Mouse (Mus musculus): ENCODE results near the gene Anks1.

Anks1 gene

DNA sequence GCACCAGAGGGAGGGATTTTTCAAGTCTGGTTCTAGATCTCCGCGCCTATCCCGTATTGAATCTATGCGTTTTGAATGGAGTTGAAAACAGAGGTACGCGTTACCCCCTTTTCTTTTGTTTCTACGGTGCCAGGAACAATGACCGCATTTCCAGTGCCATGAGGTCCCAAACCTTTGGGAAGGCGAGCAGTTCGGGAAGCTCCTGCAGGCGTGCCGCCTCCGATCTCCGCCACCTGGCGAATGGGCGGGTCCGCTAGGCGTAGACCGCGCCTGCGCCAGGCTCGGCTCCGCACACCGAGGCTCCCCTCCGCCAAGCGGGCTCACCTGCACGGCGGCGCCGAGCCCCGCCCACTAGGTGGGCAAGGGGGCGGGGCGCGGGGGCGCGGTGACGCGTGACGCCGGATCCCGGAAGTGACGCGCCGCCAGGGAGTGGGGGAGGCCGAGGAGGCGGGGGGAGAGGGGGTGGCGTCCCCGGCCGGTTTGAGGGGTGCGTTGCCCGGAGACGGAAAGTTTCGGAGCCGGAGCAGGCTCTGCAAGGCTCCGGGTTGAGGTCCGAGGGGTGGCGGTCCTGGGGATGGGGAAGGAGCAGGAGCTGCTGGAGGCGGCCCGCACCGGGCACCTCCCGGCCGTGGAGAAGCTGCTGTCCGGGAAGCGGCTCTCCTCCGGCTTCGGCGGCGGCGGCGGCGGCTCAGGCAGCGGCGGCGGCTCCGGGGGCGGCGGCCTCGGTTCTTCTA, at the start of gene Anks1:
Gene Anks1 (plus strand): TSS at position 419 of the 734 bp plus-strand sequence.
- peak; percentile 49 to 62 for DNase-seq (ENCODE audit: low spot score in 2 of 2)

DNA sequence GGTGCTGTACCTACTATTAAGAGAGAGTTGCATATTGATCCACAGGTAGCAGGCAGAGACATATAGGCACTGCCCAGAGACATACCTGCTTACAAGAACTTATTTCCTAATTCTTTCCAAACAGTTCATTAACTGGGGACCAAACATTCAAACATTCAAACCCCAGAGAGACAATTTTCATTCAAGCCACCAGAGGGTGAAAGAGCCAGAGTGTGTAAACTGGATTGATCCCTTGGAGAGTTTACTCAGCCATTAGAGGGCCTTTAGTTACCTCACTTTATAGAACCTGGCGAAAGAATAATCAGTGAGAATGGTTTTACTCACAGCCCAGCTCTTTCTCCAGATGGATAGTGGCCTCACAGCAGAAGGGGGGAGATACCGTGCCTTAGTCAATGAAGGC, 43.6 kb upstream of the Anks1 start:
- DNase-seq (ENCODE audit: low spot score in 2 of 2), result no peak

DNA sequence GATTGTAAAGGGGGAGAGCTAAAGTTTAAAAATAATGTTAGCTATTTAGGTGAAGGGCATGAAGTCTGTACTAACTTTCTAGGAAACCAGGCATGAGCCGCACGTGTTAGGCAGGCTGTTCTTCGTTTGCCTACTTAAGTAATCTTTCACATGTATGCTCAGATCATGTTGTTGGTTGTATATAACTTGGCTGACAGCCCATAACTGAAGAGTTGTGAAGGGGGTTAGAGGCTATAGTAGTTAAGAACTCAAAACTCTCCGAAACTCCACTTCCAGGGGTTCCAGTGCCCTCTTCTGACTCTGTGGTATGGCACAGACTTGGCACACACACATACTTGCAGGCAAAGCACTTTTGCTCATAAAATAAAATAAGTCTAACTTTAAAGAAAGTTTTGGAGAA, 42.4 kb upstream of the Anks1 start:
- DNase-seq (ENCODE audit: low spot score in 2 of 2), result no peak

DNA sequence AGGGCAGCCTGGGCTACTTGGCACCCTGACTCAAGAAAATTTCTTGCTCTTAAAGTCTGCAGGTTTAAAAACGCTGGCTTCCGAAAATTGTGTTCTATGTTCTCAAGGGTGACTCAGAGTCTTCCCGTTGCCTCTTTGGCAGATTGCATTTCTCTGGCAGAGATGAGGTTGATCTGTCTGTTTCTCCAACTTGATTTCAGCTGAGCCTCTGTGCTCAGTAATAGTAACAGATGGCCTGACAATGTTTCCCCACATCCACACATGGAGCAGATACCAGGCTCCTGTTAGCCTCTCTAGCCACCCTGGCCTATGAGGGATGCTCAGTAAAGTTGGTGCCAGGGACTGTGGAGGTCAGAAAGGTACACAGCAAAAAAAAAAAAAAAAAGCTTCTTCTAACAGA, 37.3 kb upstream of the Anks1 start:
- peak in 1 of 2 experiments; percentile 12 for DNase-seq (ENCODE audit: low spot score in 2 of 2)

GRCm38 (mm10) chr17:27873583-27873982, 35.5 kb upstream of the Anks1 start:
- DNase-seq (ENCODE audit: low spot score in 2 of 2), result no peak

DNA sequence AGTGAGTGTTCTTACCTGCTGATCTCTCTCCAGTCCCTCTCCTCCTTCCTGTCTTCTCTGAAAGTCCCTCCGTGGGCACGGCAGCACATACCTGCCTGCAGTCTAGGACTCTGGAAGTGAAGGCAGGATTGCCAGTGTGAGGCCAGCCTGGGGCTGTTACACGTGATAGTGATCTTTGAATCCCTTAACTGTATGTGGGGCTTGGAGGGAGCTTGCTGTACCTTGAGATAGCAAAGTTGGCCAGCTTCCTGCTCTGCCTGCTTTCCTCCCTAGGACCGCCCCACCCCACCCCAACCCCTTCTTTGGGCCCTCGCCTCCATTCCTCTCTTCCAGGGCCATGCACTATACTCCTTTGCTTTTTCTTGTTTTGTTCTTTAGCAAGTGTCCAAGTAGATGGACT, 34.6 kb upstream of the Anks1 start:
- DNase-seq (ENCODE audit: low spot score in 2 of 2), result no peak

- no peak for DNase-seq (ENCODE audit: low spot score in 2 of 2)
Measured at GRCm38 (mm10) chr17:27881518-27881917, 27.6 kb upstream of the Anks1 start.

- DNase-seq (ENCODE audit: low spot score in 2 of 2), result no peak
Measured at GRCm38 (mm10) chr17:27883129-27883528, 26.0 kb upstream of the Anks1 start.

DNA sequence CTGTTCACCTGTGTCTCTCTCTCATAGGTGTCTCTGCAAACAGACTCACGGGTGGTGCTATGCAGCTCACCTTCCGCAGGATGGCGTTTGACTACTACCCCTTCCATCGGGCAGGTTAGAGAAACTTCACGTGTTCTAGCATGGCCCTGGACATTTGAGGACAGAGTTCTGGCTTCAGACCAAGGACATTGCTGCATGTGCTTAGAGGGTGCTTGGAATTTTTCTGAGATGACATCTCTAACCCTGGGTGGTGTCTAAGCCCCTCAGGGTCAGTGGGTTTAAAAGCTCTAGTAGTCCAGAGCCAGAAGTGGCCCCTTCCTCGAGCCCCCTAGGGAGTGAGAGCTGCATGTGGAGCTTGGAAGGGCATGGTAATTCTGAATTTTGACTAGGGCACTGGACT, 25.1 kb upstream of the Anks1 start:
- DNase-seq (ENCODE audit: low spot score in 2 of 2), result no peak

- no peak for DNase-seq (ENCODE audit: low spot score in 2 of 2)
Measured at GRCm38 (mm10) chr17:27886499-27887210, 22.5 kb upstream of the Anks1 start.

GRCm38 (mm10) chr17:27907512-27908205, 1.4 kb upstream of the Anks1 start:
- DNase-seq (ENCODE audit: low spot score in 2 of 2), result peak; percentile 96

GRCm38 (mm10) chr17:27908206-27908887, 759 bp upstream of the Anks1 start:
- no peak for DNase-seq (ENCODE audit: low spot score in 2 of 2)

DNA sequence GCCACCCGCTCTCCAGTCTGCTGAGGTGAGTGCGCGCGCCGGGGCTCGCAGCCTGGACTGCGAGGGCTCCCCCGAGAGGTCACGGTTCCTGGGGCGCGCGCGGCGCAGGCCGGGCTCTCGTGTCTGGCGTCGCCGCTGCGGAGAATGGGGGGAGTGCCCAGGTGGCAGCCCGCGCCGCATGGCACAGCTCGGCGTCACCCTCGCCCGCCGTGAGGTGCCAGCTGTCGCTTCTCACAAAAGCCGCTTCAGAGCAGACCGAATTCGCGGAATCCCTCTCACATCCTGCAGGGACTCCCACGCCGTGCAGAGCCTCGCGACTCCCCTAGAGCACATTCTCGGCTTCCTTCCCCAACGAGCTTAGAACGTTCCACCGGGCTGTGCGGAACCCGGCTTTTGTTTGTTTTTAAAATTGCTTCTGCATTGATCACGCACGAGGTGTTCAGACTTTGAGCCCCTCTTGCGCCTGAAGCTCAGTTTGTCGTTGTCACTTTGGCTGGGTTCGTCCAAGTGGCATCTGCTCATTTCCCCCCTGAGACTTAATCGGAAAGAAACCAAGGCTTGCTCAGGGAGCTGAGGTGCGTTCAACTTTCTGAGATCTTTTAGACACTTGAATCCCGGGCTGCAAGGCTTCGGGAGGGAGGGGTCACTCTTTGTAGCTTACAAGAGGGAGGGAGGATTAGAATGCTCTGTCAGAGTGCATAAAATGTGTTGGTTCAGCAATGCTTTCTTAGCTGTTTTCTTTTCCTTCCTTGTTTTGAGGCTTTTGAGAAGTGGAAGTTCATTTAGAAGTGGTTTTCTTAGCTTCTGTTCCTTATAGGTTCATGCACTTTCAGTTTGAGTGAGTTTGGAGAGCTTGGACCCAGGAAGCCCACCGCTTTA, 755 bp downstream of the Anks1 start, which contains the start of gene Taf11:
Gene Taf11 (minus strand): TSS at position 223 of the 879 bp plus-strand sequence.
- peak; percentile 40 to 68 for DNase-seq (ENCODE audit: low spot score in 2 of 2)

- no peak for DNase-seq (ENCODE audit: low spot score in 2 of 2)
Measured at GRCm38 (mm10) chr17:27911371-27911770, 2.3 kb downstream of the Anks1 start.

DNA sequence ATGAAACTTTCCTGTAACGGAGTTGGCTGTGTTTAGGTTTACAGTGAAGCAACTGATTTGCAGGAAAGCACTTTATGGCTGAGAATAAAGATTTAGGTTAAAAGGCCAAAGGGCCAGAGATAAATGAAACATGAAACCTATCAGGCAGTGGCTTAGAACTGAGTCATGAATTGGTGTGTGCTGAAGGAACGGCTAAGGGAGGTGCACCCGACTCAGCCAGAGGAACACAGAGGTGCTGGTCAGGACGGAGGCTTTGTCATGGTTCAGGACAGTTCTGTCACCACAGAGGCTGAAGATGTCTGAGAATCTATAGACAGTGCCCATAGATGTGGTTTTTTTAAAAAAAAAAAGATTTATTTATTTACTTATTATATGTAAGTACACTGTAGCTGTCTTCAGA, 5.6 kb downstream of the Anks1 start:
- no peak for DNase-seq (ENCODE audit: low spot score in 2 of 2)

GRCm38 (mm10) chr17:27916366-27916765, 7.3 kb downstream of the Anks1 start:
- DNase-seq (ENCODE audit: low spot score in 2 of 2), result no peak

GRCm38 (mm10) chr17:27920676-27921075, 11.6 kb downstream of the Anks1 start:
- no peak for DNase-seq (ENCODE audit: low spot score in 2 of 2)

- no peak for DNase-seq (ENCODE audit: low spot score in 2 of 2)
Measured at GRCm38 (mm10) chr17:27922174-27922712, 13.1 kb downstream of the Anks1 start.

GRCm38 (mm10) chr17:27925054-27925453, 15.9 kb downstream of the Anks1 start:
- DNase-seq (ENCODE audit: low spot score in 2 of 2), result no peak

DNA sequence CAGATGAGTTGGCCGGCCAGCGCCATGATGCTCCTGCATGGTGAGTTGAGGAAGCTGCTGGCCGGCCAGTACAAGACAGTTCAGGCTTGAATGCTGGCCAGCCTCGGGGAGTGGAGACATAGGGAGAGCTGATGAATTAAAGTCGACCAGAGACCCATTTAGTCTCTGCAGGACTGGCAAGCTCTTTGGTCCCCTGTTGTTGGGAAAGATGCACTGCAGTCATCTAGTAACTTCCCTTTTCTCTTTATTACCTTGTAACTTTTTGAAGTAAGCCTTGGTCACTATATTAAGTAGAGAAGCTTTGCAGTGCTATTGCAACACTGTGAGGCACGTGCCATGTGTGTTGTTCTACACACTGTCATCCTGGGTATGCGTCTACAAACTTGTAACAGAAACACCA, 16.4 kb downstream of the Anks1 start:
- no peak for DNase-seq (ENCODE audit: low spot score in 2 of 2)

DNA sequence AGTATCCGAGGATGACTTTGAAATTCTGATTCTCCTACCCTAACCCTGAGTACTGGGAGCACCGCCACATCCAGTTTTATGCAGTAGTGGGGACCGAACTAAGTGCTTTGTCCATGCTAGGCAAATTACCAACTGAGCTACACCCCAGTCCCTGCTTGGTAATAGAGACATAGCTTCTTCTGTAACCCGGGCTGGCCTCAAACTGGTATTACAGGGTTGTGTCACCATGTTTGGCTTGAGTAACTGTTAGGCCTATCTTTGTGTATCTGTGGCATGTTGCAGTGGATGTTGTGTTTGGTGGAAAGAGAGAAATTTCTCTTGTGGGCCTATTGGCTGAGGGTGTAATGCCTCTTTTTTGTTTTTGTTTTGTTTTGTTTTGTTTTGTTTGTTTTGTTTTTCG, 21.2 kb downstream of the Anks1 start:
- DNase-seq (ENCODE audit: low spot score in 2 of 2), result no peak

Data from frontal cortex, postnatal 25 days (tissue).